Mouse (Mus musculus) macrophage (primary cell): Measurements from ENCODE around the gene Thsd4. TPM values are rescaled to one million over a fixed set of nuclear protein-coding genes. Genes with fewer than 3 reads are reported as not detected.

Experiments used
- H3K27ac ChIP-seq: fragments of 350-480 bp; formaldehyde crosslinking; 2 replicates; pipeline ENCODE4 v1.9.0; 2021
- H3K36me3 ChIP-seq: fragments of 350-480 bp; formaldehyde crosslinking; 2 replicates; pipeline ENCODE4 v1.9.0; 2021; ENCODE audit errors: inconsistent target
- H3K4me3 ChIP-seq: fragments of 350-480 bp; formaldehyde crosslinking; 2 replicates; pipeline ENCODE4 v1.9.0; 2021; ENCODE audit errors: inconsistent target
- H3K79me2 ChIP-seq: fragments of 350-480 bp; formaldehyde crosslinking; 2 replicates; pipeline ENCODE4 v1.9.0; 2021; ENCODE audit errors: inconsistent target
- WGBS: methylation state at CpG from one replicate; pipeline ENCODE4 v1.1.7; 2026; ENCODE audit warnings: inconsistent platforms; ENCODE audit not compliant: missing documents; 5-methylcytosine and 5-hydroxymethylcytosine counted together
- polyA plus RNA-seq: library from polyadenylated mRNA; stranded (reverse); fragments of 250-400 nt; gene quantifications from 3 replicates; pipeline ENCODE4 v1.2.4, GENCODE M21; 2018; ENCODE audit warnings: inconsistent platforms

Thsd4 gene
- polyA plus RNA-seq, 1 experiment from 2014 or later = not detected

- H3K4me3 ChIP-seq = no peak overlapping the region
- H3K27ac ChIP-seq = no peak overlapping the region
- H3K36me3 ChIP-seq = no peaks in the 10 kb centered on the region
- no peaks in the 10 kb centered on the region for H3K79me2 ChIP-seq
- WGBS = 90% methylated on average over 8 of the region's 8 CpGs
Measured at GRCm38 (mm10) chr9:60400001-60400400, 121.8 kb downstream of the Thsd4 start.

- no peak overlapping the region for H3K4me3 ChIP-seq
- WGBS = 68% methylated on average over 2 of the region's 2 CpGs
- no peak overlapping the region for H3K27ac ChIP-seq
- no peaks in the 10 kb centered on the region for H3K36me3 ChIP-seq
- no peaks in the 10 kb centered on the region for H3K79me2 ChIP-seq
Measured at GRCm38 (mm10) chr9:60398073-60398472, 123.8 kb downstream of the Thsd4 start.

GRCm38 (mm10) chr9:60396096-60396495, 125.8 kb downstream of the Thsd4 start:
- WGBS = 98% methylated on average over 3 of the region's 3 CpGs
- Histone ChIP-seq H3K79me2 (no peaks in the 10 kb centered on the region), H3K4me3 (no peak overlapping the region), H3K27ac (no peak overlapping the region), H3K36me3 (no peaks in the 10 kb centered on the region)

GRCm38 (mm10) chr9:60392916-60393315, 128.9 kb downstream of the Thsd4 start:
- Histone ChIP-seq H3K4me3 (no peak overlapping the region), H3K27ac (no peak overlapping the region), H3K79me2 (no peaks in the 10 kb centered on the region), H3K36me3 (no peaks in the 10 kb centered on the region)
- 97% methylated on average over 4 of the region's 4 CpGs for WGBS

- H3K27ac ChIP-seq = no peak overlapping the region
Measured at GRCm38 (mm10) chr9:60384751-60385150, 137.1 kb downstream of the Thsd4 start.

GRCm38 (mm10) chr9:60382941-60383340, 138.9 kb downstream of the Thsd4 start:
- Histone ChIP-seq H3K4me3 (no peak overlapping the region), H3K36me3 (no peaks in the 10 kb centered on the region), H3K27ac (no peak overlapping the region), H3K79me2 (no peaks in the 10 kb centered on the region)
- WGBS = 93% methylated on average over 4 of the region's 4 CpGs

More at GRCm38 (mm10) chr9:60384751-60385150, 137.1 kb downstream of the Thsd4 start:
- no peaks in the 10 kb centered on the region for H3K79me2 ChIP-seq
- H3K4me3 ChIP-seq = no peak overlapping the region
- 100% methylated on average over 5 of the region's 6 CpGs for WGBS
- no peaks in the 10 kb centered on the region for H3K36me3 ChIP-seq

- Histone ChIP-seq H3K4me3 (no peak overlapping the region), H3K27ac (no peak overlapping the region), H3K36me3 (no peaks in the 10 kb centered on the region), H3K79me2 (no peaks in the 10 kb centered on the region)
- 76% methylated on average over 4 of the region's 4 CpGs for WGBS
Measured at GRCm38 (mm10) chr9:60382526-60382925, 139.3 kb downstream of the Thsd4 start.

GRCm38 (mm10) chr9:60381010-60381409, 140.8 kb downstream of the Thsd4 start:
- H3K4me3 ChIP-seq = no peak overlapping the region
- WGBS = 76% methylated on average over 2 of the region's 2 CpGs
- H3K27ac ChIP-seq = no peak overlapping the region
- no peaks in the 10 kb centered on the region for H3K36me3 ChIP-seq
- no peaks in the 10 kb centered on the region for H3K79me2 ChIP-seq

- H3K79me2 ChIP-seq = no peaks in the 10 kb centered on the region
- no peak overlapping the region for H3K27ac ChIP-seq
- no peaks in the 10 kb centered on the region for H3K36me3 ChIP-seq
- H3K4me3 ChIP-seq = no peak overlapping the region
- WGBS = 86% methylated on average over 4 of the region's 4 CpGs
Measured at GRCm38 (mm10) chr9:60380550-60380949, 141.3 kb downstream of the Thsd4 start.

- no peak overlapping the region for H3K4me3 ChIP-seq
- no peak overlapping the region for H3K27ac ChIP-seq
- WGBS = 94% methylated on average over 6 of the region's 6 CpGs
- H3K79me2 ChIP-seq = no peaks in the 10 kb centered on the region
- H3K36me3 ChIP-seq = no peaks in the 10 kb centered on the region
Measured at GRCm38 (mm10) chr9:60378235-60378634, 143.6 kb downstream of the Thsd4 start.

GRCm38 (mm10) chr9:60373161-60373737, 148.6 kb downstream of the Thsd4 start:
- H3K36me3 ChIP-seq = no peaks in the 10 kb centered on the region
- 93% methylated on average over 3 of the region's 4 CpGs for WGBS
- no peaks in the 10 kb centered on the region for H3K79me2 ChIP-seq
- H3K27ac ChIP-seq = no peak overlapping the region
- H3K4me3 ChIP-seq = no peak overlapping the region

GRCm38 (mm10) chr9:60368516-60368915, 153.3 kb downstream of the Thsd4 start:
- H3K36me3 ChIP-seq = no peaks in the 10 kb centered on the region
- WGBS = 35% methylated on average over 9 of the region's 9 CpGs
- H3K27ac ChIP-seq = no peak overlapping the region
- no peaks in the 10 kb centered on the region for H3K79me2 ChIP-seq
- H3K4me3 ChIP-seq = no peak overlapping the region

- Histone ChIP-seq H3K79me2 (no peaks in the 10 kb centered on the region), H3K27ac (no peak overlapping the region), H3K4me3 (no peak overlapping the region), H3K36me3 (no peaks in the 10 kb centered on the region)
- 55% methylated on average over 10 of the region's 10 CpGs for WGBS
Measured at GRCm38 (mm10) chr9:60367617-60368305, 154.1 kb downstream of the Thsd4 start.

- Histone ChIP-seq H3K79me2 (no peaks in the 10 kb centered on the region), H3K4me3 (no peak overlapping the region), H3K27ac (no peak overlapping the region), H3K36me3 (no peaks in the 10 kb centered on the region)
- WGBS = 87% methylated on average over 14 of the region's 14 CpGs
Measured at GRCm38 (mm10) chr9:60364166-60364781, 157.6 kb downstream of the Thsd4 start.

- no peak overlapping the region for H3K4me3 ChIP-seq
- no peaks in the 10 kb centered on the region for H3K36me3 ChIP-seq
Measured at GRCm38 (mm10) chr9:60352351-60352750, 169.5 kb downstream of the Thsd4 start.

More at GRCm38 (mm10) chr9:60352351-60352750, 169.5 kb downstream of the Thsd4 start:
- Histone ChIP-seq H3K27ac (no peak overlapping the region), H3K79me2 (no peaks in the 10 kb centered on the region)
- WGBS = 82% methylated on average over 4 of the region's 4 CpGs
